Mouse (Mus musculus): Measurements from ENCODE around the gene Enox1. TPM values are rescaled to one million over a fixed set of nuclear protein-coding genes. Genes with fewer than 3 reads are reported as not detected.

Enox1 gene
- polyA plus RNA-seq, 1 experiment from 2014 or later, result 19.8 TPM

- Histone ChIP-seq H3K9me3 (replicated peaks) (no peaks in the 10 kb centered on the region), H3K36me3 (no peaks in the 10 kb centered on the region), H3K4me3 (replicated peaks) (no peak overlapping the region), H3K9ac (no peak overlapping the region), H3K27ac (replicated peaks) (no peak overlapping the region), H3K4me1 (no peaks in the 10 kb centered on the region), H3K4me2 (replicated peaks) (no peak overlapping the region), H3K27me3 (no peaks in the 10 kb centered on the region; the same call in 1 of the 2 replicates)
- WGBS, result 77% methylated on average over 8 of the region's 8 CpGs
- ATAC-seq (ENCODE audit: insufficient number of reproducible peaks, low FRiP score, low TSS enrichment, low read depth), result no peak
These were observed 390.1 kb downstream of the Enox1 start for GRCm38 (mm10) chr14:77546531-77547274.

DNA sequence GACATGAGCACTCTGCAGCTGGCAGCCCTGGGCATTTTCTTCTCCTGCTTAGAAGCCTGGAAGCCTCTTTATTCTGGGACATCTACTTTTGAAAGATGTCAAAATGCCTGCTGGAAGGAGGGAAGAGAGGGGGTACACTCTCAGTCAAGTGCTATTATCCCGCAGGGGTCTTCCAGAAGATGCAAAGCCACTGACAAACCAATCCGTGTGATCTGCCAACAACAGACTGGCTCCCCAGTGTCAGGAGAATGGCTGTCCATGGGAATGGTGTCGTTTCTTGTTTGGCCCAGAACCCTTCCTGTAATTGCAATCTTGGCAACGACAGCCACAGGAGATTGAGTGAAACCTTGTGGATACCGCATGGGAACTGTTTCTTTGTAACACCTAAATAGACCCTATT lies 390.8 kb downstream of the Enox1 start:
- no peak overlapping the region for H3K4me2 ChIP-seq (replicated peaks)
- ATAC-seq (ENCODE audit: insufficient number of reproducible peaks, low FRiP score, low TSS enrichment, low read depth), result no peak
- no peaks in the 10 kb centered on the region for H3K4me1 ChIP-seq
- H3K9me3 ChIP-seq (replicated peaks), result no peaks in the 10 kb centered on the region
- no peaks in the 10 kb centered on the region; the same call in 1 of the 2 replicates for H3K27me3 ChIP-seq
- 82% methylated on average over 5 of the region's 5 CpGs for WGBS
- no peak overlapping the region for H3K4me3 ChIP-seq (replicated peaks)
- no peak overlapping the region for H3K9ac ChIP-seq
- no peak overlapping the region for H3K27ac ChIP-seq (replicated peaks)
- no peaks in the 10 kb centered on the region for H3K36me3 ChIP-seq

DNA sequence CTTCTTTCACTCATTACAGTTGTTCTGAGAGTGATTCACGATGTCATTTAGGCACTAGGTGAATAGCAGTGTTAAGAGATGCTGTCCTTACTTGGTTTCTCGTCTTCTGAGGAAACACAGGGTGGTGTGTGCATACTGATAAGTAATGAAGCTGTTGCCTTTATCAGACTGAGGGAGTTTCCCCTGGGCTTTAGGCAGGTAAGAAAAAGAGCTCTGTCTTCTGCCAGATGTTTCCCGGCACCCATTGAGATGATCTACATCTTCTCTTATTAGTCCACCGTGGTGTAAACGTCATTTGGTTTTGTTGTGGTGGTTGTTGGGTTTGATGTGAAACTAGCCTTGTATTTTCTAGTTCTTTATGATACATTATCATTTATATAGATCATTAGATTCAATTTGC lies 392.4 kb downstream of the Enox1 start:
- no peak for ATAC-seq (ENCODE audit: insufficient number of reproducible peaks, low FRiP score, low TSS enrichment, low read depth)
- H3K9ac ChIP-seq, result no peak overlapping the region
- no peaks in the 10 kb centered on the region for H3K4me1 ChIP-seq
- H3K9me3 ChIP-seq (replicated peaks), result no peaks in the 10 kb centered on the region
- H3K27ac ChIP-seq (replicated peaks), result no peak overlapping the region
- no peaks in the 10 kb centered on the region for H3K36me3 ChIP-seq
- no peak overlapping the region for H3K4me2 ChIP-seq (replicated peaks)
- WGBS, result 87% methylated on average over 5 of the region's 5 CpGs
- H3K4me3 ChIP-seq (replicated peaks), result no peak overlapping the region
- no peaks in the 10 kb centered on the region; the same call in 1 of the 2 replicates for H3K27me3 ChIP-seq

DNA sequence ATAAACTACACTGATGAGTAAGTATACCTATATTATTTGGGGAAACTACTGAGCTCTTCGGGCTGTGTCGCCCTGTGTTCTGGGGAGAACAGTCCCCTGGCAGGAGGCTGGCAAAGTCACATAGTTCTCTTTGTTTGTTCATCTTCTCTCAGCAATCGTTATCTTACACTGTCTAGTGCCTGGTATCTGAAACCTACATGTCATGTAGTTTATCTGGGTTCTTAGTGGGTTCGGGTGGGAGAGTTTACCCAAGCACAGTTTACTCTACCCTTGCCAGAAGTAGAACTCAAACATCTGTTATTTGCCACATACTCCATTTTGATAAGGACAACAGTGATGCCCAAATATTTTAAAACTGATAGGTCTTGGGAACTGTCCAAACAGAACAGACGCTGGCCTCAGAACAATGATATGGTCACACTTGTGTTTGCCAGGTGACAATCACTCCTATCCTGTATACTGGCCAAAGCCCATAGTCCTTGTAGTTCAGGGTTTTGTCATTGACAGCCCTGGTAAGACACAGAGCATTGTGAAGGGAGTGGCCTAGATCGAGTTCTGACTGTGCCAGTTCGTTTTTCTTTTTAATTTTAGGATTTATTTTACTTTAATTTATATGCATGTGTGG lies 401.0 kb downstream of the Enox1 start:
- no peaks in the 10 kb centered on the region for H3K4me1 ChIP-seq
- H3K9me3 ChIP-seq (replicated peaks), result no peaks in the 10 kb centered on the region
- H3K36me3 ChIP-seq, result no peaks in the 10 kb centered on the region
- no peak for ATAC-seq (ENCODE audit: insufficient number of reproducible peaks, low FRiP score, low TSS enrichment, low read depth)
- no peak overlapping the region for H3K27ac ChIP-seq (replicated peaks)
- no peak overlapping the region for H3K4me3 ChIP-seq (replicated peaks)
- no peak overlapping the region for H3K4me2 ChIP-seq (replicated peaks)
- no peaks in the 10 kb centered on the region for H3K27me3 ChIP-seq
- 87% methylated on average over 7 of the region's 7 CpGs for WGBS
- H3K9ac ChIP-seq, result no peak overlapping the region

GRCm38 (mm10) chr14:77558910-77559309 lies 402.3 kb downstream of the Enox1 start:
- WGBS, result 93% methylated on average over 3 of the region's 3 CpGs
- no peaks in the 10 kb centered on the region for H3K36me3 ChIP-seq
- ATAC-seq (ENCODE audit: insufficient number of reproducible peaks, low FRiP score, low TSS enrichment, low read depth), result no peak
- H3K27ac ChIP-seq (replicated peaks), result no peak overlapping the region
- no peak overlapping the region for H3K4me2 ChIP-seq (replicated peaks)
- no peak overlapping the region for H3K9ac ChIP-seq
- no peaks in the 10 kb centered on the region for H3K4me1 ChIP-seq
- no peaks in the 10 kb centered on the region for H3K9me3 ChIP-seq (replicated peaks)
- H3K27me3 ChIP-seq, result no peaks in the 10 kb centered on the region
- H3K4me3 ChIP-seq (replicated peaks), result no peak overlapping the region

- no peaks in the 10 kb centered on the region for H3K9me3 ChIP-seq (replicated peaks)
- no peak for ATAC-seq (ENCODE audit: insufficient number of reproducible peaks, low FRiP score, low TSS enrichment, low read depth)
- no peaks in the 10 kb centered on the region for H3K27me3 ChIP-seq
- no peak overlapping the region for H3K4me2 ChIP-seq (replicated peaks)
- H3K36me3 ChIP-seq, result no peaks in the 10 kb centered on the region
- H3K27ac ChIP-seq (replicated peaks), result no peak overlapping the region
- 52% methylated on average over 5 of the region's 5 CpGs for WGBS
- H3K9ac ChIP-seq, result no peak overlapping the region
- no peak overlapping the region for H3K4me3 ChIP-seq (replicated peaks)
- no peaks in the 10 kb centered on the region for H3K4me1 ChIP-seq
These were observed 403.2 kb downstream of the Enox1 start for GRCm38 (mm10) chr14:77559792-77560191.

DNA sequence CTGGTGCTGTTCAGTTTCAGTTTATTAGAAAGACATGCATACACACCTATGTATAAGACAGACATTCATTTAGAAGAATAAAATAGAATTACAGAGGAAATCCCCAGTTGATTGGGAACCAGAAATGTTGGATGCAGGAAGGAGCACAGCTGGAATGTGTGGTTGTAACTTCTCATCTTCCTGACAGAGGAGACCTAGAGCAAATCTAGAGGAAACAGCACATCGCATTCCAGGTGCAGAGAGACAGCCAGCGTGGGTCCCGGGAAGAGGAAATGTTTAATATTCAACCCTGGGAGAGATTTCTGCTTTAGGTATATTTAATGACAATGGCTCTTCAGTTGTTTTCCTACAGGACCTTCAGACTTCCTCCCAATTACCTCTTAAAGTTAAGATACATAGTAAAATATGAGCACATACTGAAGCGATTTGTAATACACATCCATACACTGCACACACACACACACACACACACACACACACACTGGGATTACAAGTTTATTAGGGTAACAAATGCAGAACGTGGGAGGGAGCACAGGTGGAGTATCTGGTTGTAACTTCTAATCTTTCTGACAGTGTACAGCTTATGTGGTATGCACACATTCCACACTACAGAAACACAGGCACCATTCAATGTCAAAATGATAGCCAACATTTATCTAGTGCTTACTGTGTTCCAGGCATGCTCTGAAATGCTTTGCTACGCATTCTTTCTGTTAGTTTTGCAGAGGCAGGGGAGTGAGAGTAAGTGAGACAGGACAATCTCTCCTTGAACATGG lies 405.4 kb downstream of the Enox1 start:
- no peak overlapping the region for H3K9ac ChIP-seq
- no peaks in the 10 kb centered on the region for H3K4me1 ChIP-seq
- H3K27ac ChIP-seq (replicated peaks), result no peak overlapping the region
- no peak for ATAC-seq (ENCODE audit: insufficient number of reproducible peaks, low FRiP score, low TSS enrichment, low read depth)
- no peaks in the 10 kb centered on the region for H3K27me3 ChIP-seq
- no peak overlapping the region for H3K4me2 ChIP-seq (replicated peaks)
- H3K36me3 ChIP-seq, result no peaks in the 10 kb centered on the region
- WGBS, result 63% methylated on average over 6 of the region's 6 CpGs
- H3K9me3 ChIP-seq (replicated peaks), result no peaks in the 10 kb centered on the region
- H3K4me3 ChIP-seq (replicated peaks), result no peak overlapping the region

- Histone ChIP-seq H3K27me3 (no peaks in the 10 kb centered on the region), H3K4me3 (replicated peaks) (no peak overlapping the region)
- no peak for ATAC-seq (ENCODE audit: insufficient number of reproducible peaks, low FRiP score, low TSS enrichment, low read depth)
These were observed 407.4 kb downstream of the Enox1 start for GRCm38 (mm10) chr14:77563922-77564321.

GRCm38 (mm10) chr14:77567120-77567519 lies 410.6 kb downstream of the Enox1 start:
- Histone ChIP-seq H3K9me3 (replicated peaks) (no peaks in the 10 kb centered on the region), H3K4me1 (no peaks in the 10 kb centered on the region), H3K4me2 (replicated peaks) (no peak overlapping the region), H3K36me3 (no peaks in the 10 kb centered on the region), H3K27ac (replicated peaks) (no peak overlapping the region), H3K27me3 (no peaks in the 10 kb centered on the region), H3K4me3 (replicated peaks) (no peak overlapping the region), H3K9ac (no peak overlapping the region)
- 74% methylated on average over 2 of the region's 2 CpGs for WGBS
- ATAC-seq (ENCODE audit: insufficient number of reproducible peaks, low FRiP score, low TSS enrichment, low read depth), result no peak

More at GRCm38 (mm10) chr14:77563922-77564321, 407.4 kb downstream of the Enox1 start:
- 67% methylated on average over 5 of the region's 5 CpGs for WGBS
- H3K9me3 ChIP-seq (replicated peaks), result no peaks in the 10 kb centered on the region
- no peaks in the 10 kb centered on the region for H3K36me3 ChIP-seq
- no peak overlapping the region for H3K27ac ChIP-seq (replicated peaks)
- no peak overlapping the region for H3K9ac ChIP-seq
- H3K4me2 ChIP-seq (replicated peaks), result no peak overlapping the region
- H3K4me1 ChIP-seq, result no peaks in the 10 kb centered on the region

GRCm38 (mm10) chr14:77574436-77574835 lies 417.9 kb downstream of the Enox1 start:
- Histone ChIP-seq H3K4me2 (replicated peaks) (no peak overlapping the region), H3K9ac (no peak overlapping the region), H3K36me3 (no peaks in the 10 kb centered on the region), H3K9me3 (replicated peaks) (no peaks in the 10 kb centered on the region), H3K27ac (replicated peaks) (peak overlapping the region; percentile 44), H3K4me1 (peaks cover 3% of the 10 kb centered on the region), H3K4me3 (replicated peaks) (no peak overlapping the region), H3K27me3 (no peaks in the 10 kb centered on the region)
- WGBS, result 16% methylated on average over 3 of the region's 3 CpGs
- ATAC-seq (ENCODE audit: insufficient number of reproducible peaks, low FRiP score, low TSS enrichment, low read depth), result peak; percentile 78

- no peak overlapping the region for H3K9ac ChIP-seq
- no peak overlapping the region for H3K4me3 ChIP-seq (replicated peaks)
- no peaks in the 10 kb centered on the region for H3K9me3 ChIP-seq (replicated peaks)
- no peak overlapping the region for H3K27ac ChIP-seq (replicated peaks)
- no peak for ATAC-seq (ENCODE audit: insufficient number of reproducible peaks, low FRiP score, low TSS enrichment, low read depth)
- H3K36me3 ChIP-seq, result no peaks in the 10 kb centered on the region
- 59% methylated on average over 5 of the region's 5 CpGs for WGBS
- H3K27me3 ChIP-seq, result no peaks in the 10 kb centered on the region
- H3K4me1 ChIP-seq, result peaks cover 15% of the 10 kb centered on the region
- no peak overlapping the region for H3K4me2 ChIP-seq (replicated peaks)
These were observed 419.8 kb downstream of the Enox1 start for GRCm38 (mm10) chr14:77576411-77576810.

Data from embryonic facial prominence, embryonic 15.5 days (tissue).